Mouse (Mus musculus) hindbrain, postnatal 0 days (tissue): ENCODE measurements at regions not wholly inside any gene's neighbourhood (a gene's known extent, or its start where the extent isn't known, plus 50 kb on each side); places are given as distances from the start of the nearest gene placed in this dataset.
A peak's percentile ranks its signal among the peaks of the same experiment; 100 is the strongest.

Experiments used
- ATAC-seq: fragments of 200-750 bp; cut with Nextera tagmentation; 2 replicates; pipeline ENCODE4 v1.8.0; 2017; ENCODE audit warnings: mild to moderate bottlenecking, moderate TSS enrichment, moderate library complexity
- DNase-seq: peaks from one replicate; pipeline ENCODE4 v3.0.0-alpha.2; 2015; ENCODE audit warnings: low spot score
- H3K27ac ChIP-seq: fragments of 300-500 bp; sonication (generic); 2 replicates; pipeline ENCODE4 v1.5.1; 2014; ENCODE audit warnings: mild to moderate bottlenecking
- H3K27me3 ChIP-seq: fragments of 300-500 bp; sonication (generic); 2 replicates; pipeline ENCODE4 v1.6.1; 2014; ENCODE audit warnings: low read length, mixed read lengths; ENCODE audit not compliant: insufficient read depth
- H3K36me3 ChIP-seq: fragments of 300-500 bp; sonication (generic); 2 replicates; pipeline ENCODE4 v1.6.1; 2014; ENCODE audit warnings: low read length, mixed read lengths; ENCODE audit not compliant: insufficient read depth
- H3K4me1 ChIP-seq: fragments of 300-500 bp; sonication (generic); 2 replicates; pipeline ENCODE4 v1.6.1; 2014; ENCODE audit warnings: antibody characterized with exemption, low read length, mixed read lengths; ENCODE audit not compliant: insufficient read depth
- H3K4me2 ChIP-seq: fragments of 300-500 bp; sonication (generic); 2 replicates; pipeline ENCODE4 v1.6.1; 2014; ENCODE audit warnings: low read depth, mild to moderate bottlenecking, low read length, moderate library complexity, mixed read lengths
- H3K4me3 ChIP-seq: fragments of 300-500 bp; sonication (generic); 2 replicates; pipeline ENCODE4 v1.5.1; 2014; ENCODE audit warnings: low read length
- H3K9ac ChIP-seq: fragments of 300-500 bp; sonication (generic); replicated peaks from 2 replicates; pipeline ENCODE4 v1.6.1; 2014; ENCODE audit warnings: mild to moderate bottlenecking, low read length, moderate library complexity, mixed read lengths
- H3K9me3 ChIP-seq: fragments of 300-500 bp; sonication (generic); 2 replicates; pipeline ENCODE4 v1.6.1; 2016; ENCODE audit warnings: low read length, mixed read lengths
- CTCF ChIP-seq: IDR thresholded peaks from 2 replicates; pipeline ENCODE4 v1.5.1; 2016; ENCODE audit warnings: antibody characterized with exemption, control low read depth, low read depth
- WGBS: fragments of 180-500 bp; shearing (Covaris S2); extraction: QIAGEN DNeasy Blood & Tissue Kit; methylation state at CpG from one replicate; pipeline ENCODE4 v1.1.7; 2014; 5-methylcytosine and 5-hydroxymethylcytosine counted together

DNA sequence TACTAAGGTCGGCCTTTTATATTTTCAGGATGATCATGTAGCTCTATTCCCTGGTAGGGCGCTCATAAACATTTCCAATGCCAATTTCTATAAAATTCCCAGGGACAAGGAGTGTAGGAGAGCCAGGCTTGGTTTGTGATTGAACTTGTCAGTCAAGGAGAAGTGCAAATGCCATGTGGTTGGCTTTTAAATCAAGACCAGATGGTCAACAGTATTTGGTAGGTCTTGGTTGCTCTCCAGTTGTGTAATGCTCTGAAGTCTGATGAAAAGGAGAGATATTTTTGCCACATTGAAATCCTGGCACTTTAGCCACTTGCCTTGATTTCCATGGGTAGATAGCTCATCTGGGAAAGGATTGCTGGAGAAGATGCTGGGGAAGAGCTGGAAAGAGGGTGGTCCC lies 263.4 kb upstream of the Jag1 start:
- Histone ChIP-seq H3K9me3 (no peaks in the 10 kb centered on the region), H3K4me2 (no peak overlapping the region), H3K27me3 (no peaks in the 10 kb centered on the region), H3K36me3 (no peaks in the 10 kb centered on the region), H3K9ac (no peak overlapping the region), H3K4me3 (no peak overlapping the region), H3K4me1 (no peaks in the 10 kb centered on the region), H3K27ac (no peak overlapping the region)
- no peak for DNase-seq
- WGBS, result 90% methylated on average over 2 of the region's 2 CpGs
- no peak for TF ChIP-seq CTCF
- no peak for ATAC-seq

DNA sequence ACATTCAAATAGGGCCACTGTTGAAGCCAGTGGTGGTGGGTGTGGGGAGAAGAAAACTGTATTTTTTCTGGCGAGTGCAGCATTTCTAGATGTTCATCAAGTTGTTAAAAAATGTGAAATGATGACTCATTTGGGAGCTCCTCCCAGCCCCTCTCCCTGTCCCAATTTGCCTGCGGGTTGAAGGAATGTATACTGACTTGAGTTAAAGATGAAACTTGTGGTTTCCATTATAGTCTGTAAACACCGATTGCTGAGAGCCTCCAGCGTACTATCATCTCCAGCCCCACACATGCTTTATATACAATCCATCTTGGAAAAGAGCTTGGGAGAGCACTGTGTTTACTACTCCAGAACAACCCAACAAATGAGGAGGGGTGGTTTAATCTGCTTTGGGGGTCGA lies 258.9 kb upstream of the Jag1 start:
- no peaks in the 10 kb centered on the region for H3K36me3 ChIP-seq
- 84% methylated on average over 5 of the region's 5 CpGs for WGBS

DNA sequence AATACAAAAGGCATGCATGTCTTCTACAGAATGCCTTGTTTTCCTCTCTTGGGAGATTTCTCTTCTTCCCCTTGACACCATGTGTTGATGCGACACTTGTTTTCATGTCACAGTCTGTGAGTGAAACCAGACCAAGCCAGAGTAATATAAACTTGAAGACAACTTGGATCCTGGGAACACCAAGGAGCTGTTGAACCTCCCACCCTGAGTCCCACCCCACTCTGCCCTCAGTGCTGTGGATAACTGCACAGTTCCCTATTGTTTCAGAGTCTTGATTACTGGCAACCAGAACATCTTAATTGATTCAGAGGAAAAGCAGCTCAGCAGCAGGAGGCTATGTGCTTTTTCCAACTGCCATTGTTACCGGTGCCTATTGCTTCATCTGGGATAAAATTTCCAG lies 254.6 kb upstream of the Jag1 start:
- H3K27me3 ChIP-seq, result no peaks in the 10 kb centered on the region
- H3K4me3 ChIP-seq, result no peak overlapping the region
- H3K27ac ChIP-seq, result no peak overlapping the region
- DNase-seq, result no peak
- no peak for TF ChIP-seq CTCF
- ATAC-seq, result no peak
- 61% methylated on average over 2 of the region's 2 CpGs for WGBS
- H3K4me1 ChIP-seq, result no peaks in the 10 kb centered on the region
- no peaks in the 10 kb centered on the region for H3K9me3 ChIP-seq
- H3K9ac ChIP-seq, result no peak overlapping the region
- no peak overlapping the region for H3K4me2 ChIP-seq
- no peaks in the 10 kb centered on the region for H3K36me3 ChIP-seq

More for the DNA sequence above, 258.9 kb upstream of the Jag1 start:
- ATAC-seq (no peak), DNase-seq (no peak)
- no peak overlapping the region for H3K27ac ChIP-seq
- H3K4me1 ChIP-seq, result no peaks in the 10 kb centered on the region
- no peaks in the 10 kb centered on the region for H3K9me3 ChIP-seq
- H3K4me3 ChIP-seq, result no peak overlapping the region
- no peak overlapping the region for H3K4me2 ChIP-seq
- no peaks in the 10 kb centered on the region for H3K27me3 ChIP-seq
- no peak overlapping the region for H3K9ac ChIP-seq
- TF ChIP-seq CTCF, result no peak

DNA sequence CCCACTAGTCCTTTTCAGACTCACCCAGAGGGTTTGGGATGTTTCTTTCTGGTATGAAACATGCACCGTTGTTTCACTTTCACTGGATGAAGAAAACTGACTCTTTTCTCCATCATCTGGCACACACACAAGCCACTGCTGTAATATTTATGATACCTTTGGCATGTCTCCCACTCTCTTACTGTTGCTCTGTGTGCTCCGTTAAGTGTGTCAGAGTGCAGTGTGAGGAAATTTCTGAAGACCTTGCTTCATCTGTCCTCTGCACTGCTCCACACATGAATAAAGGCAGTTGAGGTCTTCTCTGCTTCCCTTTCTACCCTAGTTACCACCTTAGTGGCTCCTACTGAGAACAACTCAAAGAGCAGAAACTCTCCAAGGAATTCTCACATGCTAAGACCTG lies 246.6 kb upstream of the Jag1 start:
- DNase-seq (no peak), ATAC-seq (no peak)
- H3K9me3 ChIP-seq, result no peaks in the 10 kb centered on the region
- H3K27ac ChIP-seq, result no peak overlapping the region
- H3K27me3 ChIP-seq, result no peaks in the 10 kb centered on the region
- no peak for TF ChIP-seq CTCF
- no peak overlapping the region for H3K4me2 ChIP-seq
- 75% methylated on average over 2 of the region's 2 CpGs for WGBS
- H3K36me3 ChIP-seq, result no peaks in the 10 kb centered on the region
- H3K4me3 ChIP-seq, result no peak overlapping the region
- no peaks in the 10 kb centered on the region for H3K4me1 ChIP-seq
- H3K9ac ChIP-seq, result no peak overlapping the region

DNA sequence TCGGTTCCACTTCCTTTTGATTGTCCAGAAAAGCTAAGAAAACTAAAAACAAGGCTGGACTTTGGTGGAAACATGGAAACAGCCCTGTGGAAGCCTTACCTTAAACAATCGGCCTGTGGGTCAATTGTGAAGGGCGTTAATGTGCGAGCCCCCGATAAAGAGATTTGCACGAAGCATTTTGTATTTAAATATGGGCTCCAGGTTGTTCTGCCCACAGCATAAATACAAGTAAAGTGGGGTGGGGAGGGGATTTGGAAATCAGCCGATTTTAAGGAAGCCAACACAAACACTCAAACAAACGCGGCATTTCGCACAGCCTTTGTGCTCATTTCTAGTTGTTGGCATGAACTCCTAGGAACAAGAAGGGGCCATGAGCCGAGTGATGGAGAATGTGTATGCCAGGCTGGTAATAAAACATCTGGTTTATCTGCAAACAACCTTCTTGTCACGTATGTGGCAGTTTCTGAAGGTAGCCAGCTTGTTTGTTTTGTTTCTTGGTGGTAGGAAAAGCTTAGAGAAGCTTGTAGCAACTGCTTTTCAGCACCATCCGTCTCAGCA lies 240.8 kb upstream of the Jag1 start:
- no peaks in the 10 kb centered on the region for H3K27me3 ChIP-seq
- no peaks in the 10 kb centered on the region for H3K36me3 ChIP-seq
- H3K4me1 ChIP-seq, result no peaks in the 10 kb centered on the region
- H3K27ac ChIP-seq, result no peak overlapping the region
- DNase-seq (peak; percentile 16), ATAC-seq (no peak)
- no peak overlapping the region for H3K9ac ChIP-seq
- H3K4me3 ChIP-seq, result no peak overlapping the region; the same call in 1 of the 2 replicates
- 63% methylated on average over 13 of the region's 13 CpGs for WGBS
- TF ChIP-seq CTCF, result no peak
- no peaks in the 10 kb centered on the region for H3K9me3 ChIP-seq
- H3K4me2 ChIP-seq, result peak overlapping the region; percentile 29

DNA sequence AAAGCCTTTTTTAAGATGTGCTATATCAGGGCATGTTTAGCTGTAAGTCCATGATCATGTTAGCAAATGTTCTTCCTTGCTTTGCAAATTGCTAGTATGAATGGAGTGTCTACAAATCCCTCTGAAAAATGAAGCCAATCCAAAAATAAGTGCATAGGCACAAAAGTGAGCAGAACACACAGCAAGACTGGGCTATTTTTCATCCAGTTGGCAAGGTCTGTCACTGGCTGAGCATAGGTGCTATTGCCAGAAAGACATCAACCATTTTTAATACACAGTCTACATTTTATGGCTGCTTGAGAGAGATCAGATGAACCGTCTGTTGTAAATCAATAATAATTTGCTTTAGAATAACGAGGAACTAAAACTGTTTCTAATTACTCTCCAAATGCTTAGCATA lies 227.3 kb upstream of the Jag1 start:
- Histone ChIP-seq H3K4me3 (no peak overlapping the region), H3K36me3 (no peaks in the 10 kb centered on the region), H3K4me2 (no peak overlapping the region), H3K9ac (no peak overlapping the region), H3K9me3 (no peaks in the 10 kb centered on the region), H3K4me1 (no peaks in the 10 kb centered on the region), H3K27me3 (no peaks in the 10 kb centered on the region), H3K27ac (no peak overlapping the region)
- DNase-seq, result no peak
- ATAC-seq, result no peak
- no peak for TF ChIP-seq CTCF
- 68% methylated on average over 2 of the region's 2 CpGs for WGBS

DNA sequence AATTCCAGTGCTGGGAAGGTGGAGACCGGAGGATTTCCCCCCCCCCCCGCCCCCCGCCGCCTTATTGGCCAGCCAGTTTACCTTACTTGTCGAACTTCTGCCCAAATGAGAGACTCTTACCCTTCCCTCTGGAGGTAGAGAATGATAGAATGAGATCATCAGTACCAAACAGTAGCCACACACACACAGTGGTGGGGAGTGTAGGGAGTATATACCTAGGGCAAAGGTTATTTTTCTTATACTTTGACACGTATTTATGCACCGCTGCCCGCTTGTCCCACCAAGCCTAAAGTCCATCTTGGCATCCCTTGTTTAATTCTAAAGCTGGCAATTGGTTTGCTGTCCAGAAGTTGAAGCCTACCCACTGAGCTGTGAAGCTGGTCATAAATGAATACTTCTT lies 213.6 kb upstream of the Jag1 start:
- DNase-seq (no peak), ATAC-seq (no peak)
- Histone ChIP-seq H3K4me1 (no peaks in the 10 kb centered on the region), H3K4me3 (no peak overlapping the region), H3K27ac (no peak overlapping the region), H3K36me3 (no peaks in the 10 kb centered on the region), H3K9me3 (no peaks in the 10 kb centered on the region), H3K9ac (no peak overlapping the region), H3K27me3 (no peaks in the 10 kb centered on the region), H3K4me2 (no peak overlapping the region)
- WGBS, result 92% methylated on average over 8 of the region's 8 CpGs
- no peak for TF ChIP-seq CTCF
